Mouse (Mus musculus): ENCODE measurements around the gene Hps3. TPM values are rescaled to one million over a fixed set of nuclear protein-coding genes. Genes with fewer than 3 reads are reported as not detected.

Hps3 gene
- total and polyA plus RNA-seq, 3 experiments = 7.0 to 10.5 TPM; not detected in 1

GRCm38 (mm10) chr3:19958031-19958430, 77.1 kb downstream of the Hps3 start:
- H3K79me2 ChIP-seq (ENCODE audit: control insufficient read depth, insufficient read depth, low read length, poor library complexity) = no peaks in the 10 kb centered on the region
- H3K4me1 ChIP-seq (ENCODE audit: control insufficient read depth in 1 of 2, insufficient read depth in 2 of 2, low read length in 2 of 2) = no peaks in the 10 kb centered on the region; a peak in 1 of 4 replicates
- H3K9ac ChIP-seq (ENCODE audit: control insufficient read depth, low read depth, low read length, poor library complexity, severe bottlenecking) = no peak overlapping the region
- DNase-seq (ENCODE audit: low read depth, low spot score) = no peak
- no peaks in the 10 kb centered on the region for H3K9me3 ChIP-seq (replicated peaks; ENCODE audit: insufficient read depth, low read length)
- peaks cover 1 to 2% of the 10 kb centered on the region in 2 experiments; a peak in 2 of 4 replicates for H3K27me3 ChIP-seq (ENCODE audit: control insufficient read depth in 1 of 2, insufficient read depth in 2 of 2, low read length in 2 of 2)
- H3K36me3 ChIP-seq (ENCODE audit: control insufficient read depth in 1 of 2, insufficient read depth in 2 of 2, low read length in 2 of 2) = peaks cover 0 to 3% of the 10 kb centered on the region in 2 experiments; a peak in 1 of 4 replicates
- H3K27ac ChIP-seq (ENCODE audit: control insufficient read depth, low read depth, low read length) = no peak overlapping the region
- H3K4me3 ChIP-seq (ENCODE audit: control insufficient read depth in 1 of 2, insufficient read depth in 1 of 2, low read depth in 2 of 2, low read length in 2 of 2) = no peak overlapping the region
- TF ChIP-seq SIN3A (IDR thresholded peaks at IDR 0.05; ENCODE audit: low read length) (no peak), NRF1 (IDR thresholded peaks at IDR 0.05; ENCODE audit: insufficient read depth, low read depth, low read length, poor library complexity, severe bottlenecking) (no peak), POLR2AphosphoS5 (IDR thresholded peaks at IDR 0.05; ENCODE audit: borderline replicate concordance, low read depth, low read length) (no peak), MEF2A (IDR thresholded peaks at IDR 0.05; ENCODE audit: extremely low read depth, insufficient replicate concordance, low read depth, low read length, poor library complexity, severe bottlenecking) (no peak), POLR2AphosphoS2 (IDR thresholded peaks at IDR 0.05; ENCODE audit: low read length) (no peak), MXI1 (IDR thresholded peaks at IDR 0.05; ENCODE audit: low read depth, low read length) (no peak), CHD2 (IDR thresholded peaks at IDR 0.05; ENCODE audit: low read length) (no peak), ETS1 (IDR thresholded peaks at IDR 0.05; ENCODE audit: low read depth, low read length) (no peak), NELFE (IDR thresholded peaks at IDR 0.05; ENCODE audit: low read depth, low read length) (no peak), BHLHE40 (IDR thresholded peaks at IDR 0.05; ENCODE audit: borderline replicate concordance, low read depth, low read length) (no peak), RCOR1 (IDR thresholded peaks at IDR 0.05; ENCODE audit: low read depth, low read length) (no peak), MYB (IDR thresholded peaks at IDR 0.05; ENCODE audit: low read depth, low read length) (no peak), ELF1 (IDR thresholded peaks at IDR 0.05; ENCODE audit: low read depth, low read length) (no peak), TCF12 (IDR thresholded peaks at IDR 0.05; ENCODE audit: low read depth, low read length) (no peak), MAZ (IDR thresholded peaks at IDR 0.05; ENCODE audit: low read depth, low read length) (no peak), USF1 (IDR thresholded peaks at IDR 0.05; ENCODE audit: low read depth, low read length) (no peak), MAFK (IDR thresholded peaks at IDR 0.05; ENCODE audit: borderline replicate concordance, low read depth, low read length) (no peak)

- H3K27ac ChIP-seq (ENCODE audit: control insufficient read depth, low read depth, low read length) = no peak within 1 kb of the TSS
- DNase-seq (ENCODE audit: low read depth, low spot score) = no peak
- H3K4me3 ChIP-seq (ENCODE audit: control insufficient read depth in 1 of 2, insufficient read depth in 1 of 2, low read depth in 2 of 2, low read length in 2 of 2) = peak within 1 kb of the TSS in 1 of 2 experiments; percentile 11; a peak in 1 of 4 replicates
- no peaks in the 10 kb centered on the region; a peak in 2 of 4 replicates for H3K27me3 ChIP-seq (ENCODE audit: control insufficient read depth in 1 of 2, insufficient read depth in 2 of 2, low read length in 2 of 2)
- no peak within 1 kb of the TSS for H3K9ac ChIP-seq (ENCODE audit: control insufficient read depth, low read depth, low read length, poor library complexity, severe bottlenecking)
- peaks cover 0 to 3% of the 10 kb centered on the region in 2 experiments; a peak in 1 of 4 replicates for H3K36me3 ChIP-seq (ENCODE audit: control insufficient read depth in 1 of 2, insufficient read depth in 2 of 2, low read length in 2 of 2)
- no peaks in the 10 kb centered on the region; a peak in 1 of 4 replicates for H3K4me1 ChIP-seq (ENCODE audit: control insufficient read depth in 1 of 2, insufficient read depth in 2 of 2, low read length in 2 of 2)
- H3K9me3 ChIP-seq (replicated peaks; ENCODE audit: insufficient read depth, low read length) = no peaks in the 10 kb centered on the region
- no peaks in the 10 kb centered on the region for H3K79me2 ChIP-seq (ENCODE audit: control insufficient read depth, insufficient read depth, low read length, poor library complexity)
- no peak for TF ChIP-seq MYC (IDR thresholded peaks at IDR 0.05; ENCODE audit: low read depth, low read length)
- TF ChIP-seq JUND (IDR thresholded peaks at IDR 0.05; ENCODE audit: low read depth, low read length) = no peak
- TF ChIP-seq KAT2A (conservative IDR thresholded peaks at IDR 0.05; ENCODE audit: low read depth, low read length) = no peak
- no peak for TF ChIP-seq ETS1 (IDR thresholded peaks at IDR 0.05; ENCODE audit: low read depth, low read length)
- TF ChIP-seq ZKSCAN1 (IDR thresholded peaks at IDR 0.05; ENCODE audit: low read depth, low read length) = no peak
- TF ChIP-seq SIN3A (IDR thresholded peaks at IDR 0.05; ENCODE audit: low read length) = no peak
- TF ChIP-seq SMC3 (IDR thresholded peaks at IDR 0.05; ENCODE audit: low read depth, low read length) = no peak
- no peak for TF ChIP-seq ZNF384 (IDR thresholded peaks at IDR 0.05; ENCODE audit: low read depth, low read length)
These were observed 78.2 kb downstream of the Hps3 start, which contains the start of gene Cp for GRCm38 (mm10) chr3:19956885-19957284. TSS of gene Cp (plus strand) at chr3:19957054.

Data from MEL (cell line).